Mouse (Mus musculus): ENCODE results near the gene Hist1h2bk. TPM values are rescaled to one million over a fixed set of nuclear protein-coding genes. Genes with fewer than 3 reads are reported as not detected.

The Hist1h2bk gene
- polyA plus RNA-seq, 1 experiment from 2014 or later: not detected

DNA sequence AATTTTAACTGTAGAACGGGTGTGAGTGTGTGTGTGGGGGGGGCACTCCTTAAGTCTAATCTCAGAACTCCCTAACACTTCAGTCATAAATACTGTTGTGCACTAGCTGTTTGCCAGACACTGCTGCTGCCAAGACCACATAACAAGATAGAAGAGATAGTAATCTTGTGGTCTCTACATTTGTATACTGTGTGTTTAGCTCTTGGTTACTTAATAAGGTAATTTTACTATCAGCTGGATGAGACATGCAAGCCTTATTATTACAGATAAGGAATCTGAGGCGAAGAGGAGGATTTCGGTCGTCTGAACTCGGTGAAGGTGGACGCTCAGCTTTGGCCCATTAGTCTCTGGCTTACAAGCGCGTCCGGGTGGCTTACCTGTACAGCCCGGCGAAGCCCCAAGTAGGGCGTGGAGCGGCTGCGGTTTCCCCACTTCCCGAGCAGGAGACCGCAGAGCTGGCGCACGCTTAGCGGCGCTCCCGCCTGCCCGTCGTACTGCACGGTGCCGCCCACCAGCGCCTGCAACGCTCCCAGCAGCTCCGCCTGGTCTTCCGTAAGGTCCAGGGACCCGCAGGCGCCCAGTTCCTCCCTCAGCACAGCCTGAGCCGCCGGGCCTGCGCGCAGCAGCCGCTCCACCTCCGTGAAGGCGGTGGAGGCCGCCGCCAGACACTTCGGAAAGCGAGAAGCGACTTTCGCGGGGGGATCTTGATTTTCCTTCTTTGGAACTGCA is 29.9 kb upstream of the Hist1h2bk start:
- no peaks in the 10 kb centered on the region for H3K79me2 ChIP-seq (ENCODE audit: inconsistent target)
- WGBS (ENCODE audit: missing documents): 2% methylated on average over 44 of the region's 45 CpGs
- no peaks in the 10 kb centered on the region for H3K36me3 ChIP-seq (ENCODE audit: inconsistent target)
- no peak overlapping the region for H3K27ac ChIP-seq
- peak overlapping the region; percentile 45 for H3K4me3 ChIP-seq (ENCODE audit: inconsistent target)

DNA sequence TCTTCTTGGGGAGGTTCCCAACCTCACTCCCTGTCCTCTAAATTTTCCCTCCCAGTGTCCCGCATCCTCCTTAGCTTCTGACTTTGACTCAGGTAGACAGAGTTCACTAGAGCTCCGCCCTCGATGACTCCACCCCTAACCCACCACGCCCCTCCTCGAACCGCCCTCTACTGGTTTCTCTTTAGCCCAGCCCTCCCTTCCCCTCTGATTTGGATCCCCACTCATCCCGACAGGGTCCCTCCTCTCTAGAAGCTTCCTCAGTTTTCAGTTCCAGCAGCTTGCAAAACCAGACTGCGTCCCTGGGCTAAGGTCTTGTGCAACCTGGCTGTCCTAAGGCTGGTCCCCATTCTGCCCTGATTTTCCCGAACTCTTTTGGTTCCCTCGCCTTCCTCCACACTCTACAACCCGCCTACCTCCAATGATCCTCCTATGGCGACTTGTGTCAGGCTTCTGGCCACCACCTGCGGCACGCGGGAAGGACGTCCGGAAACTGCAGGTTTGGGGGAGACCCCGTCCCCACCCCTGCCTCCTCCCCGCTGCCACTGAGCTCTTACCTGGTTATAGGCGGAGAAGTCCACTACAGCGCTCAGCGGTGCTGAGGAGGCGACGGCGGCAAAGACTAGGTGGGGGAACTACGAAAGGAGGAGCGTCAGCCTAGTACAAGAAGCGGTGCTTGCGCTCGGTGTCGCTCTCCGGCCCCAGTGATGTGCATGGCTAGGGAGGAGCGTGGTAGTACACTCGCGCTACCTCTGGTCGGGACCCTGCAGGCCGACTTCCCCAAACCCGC is 29.1 kb upstream of the Hist1h2bk start:
- H3K79me2 ChIP-seq (ENCODE audit: inconsistent target): no peaks in the 10 kb centered on the region
- WGBS (ENCODE audit: missing documents): 4% methylated on average over 38 of the region's 38 CpGs
- H3K36me3 ChIP-seq (ENCODE audit: inconsistent target): no peaks in the 10 kb centered on the region
- no peak overlapping the region for H3K27ac ChIP-seq
- H3K4me3 ChIP-seq (ENCODE audit: inconsistent target): peak overlapping the region; percentile 45

- 34% methylated on average over 18 of the region's 18 CpGs for WGBS (ENCODE audit: missing documents)
- Histone ChIP-seq H3K79me2 (ENCODE audit: inconsistent target) (no peaks in the 10 kb centered on the region), H3K36me3 (ENCODE audit: inconsistent target) (no peaks in the 10 kb centered on the region), H3K27ac (no peak overlapping the region), H3K4me3 (ENCODE audit: inconsistent target) (no peak overlapping the region; the same call in 1 of the 2 replicates)
These were observed 28.6 kb upstream of the Hist1h2bk start for GRCm38 (mm10) chr13:22007121-22007510.

- Histone ChIP-seq H3K4me3 (ENCODE audit: inconsistent target) (no peak overlapping the region), H3K36me3 (ENCODE audit: inconsistent target) (no peaks in the 10 kb centered on the region), H3K79me2 (ENCODE audit: inconsistent target) (no peaks in the 10 kb centered on the region), H3K27ac (no peak overlapping the region)
- WGBS (ENCODE audit: missing documents): 81% methylated on average over 7 of the region's 7 CpGs
These were observed 27.8 kb upstream of the Hist1h2bk start for GRCm38 (mm10) chr13:22007872-22008271.

DNA sequence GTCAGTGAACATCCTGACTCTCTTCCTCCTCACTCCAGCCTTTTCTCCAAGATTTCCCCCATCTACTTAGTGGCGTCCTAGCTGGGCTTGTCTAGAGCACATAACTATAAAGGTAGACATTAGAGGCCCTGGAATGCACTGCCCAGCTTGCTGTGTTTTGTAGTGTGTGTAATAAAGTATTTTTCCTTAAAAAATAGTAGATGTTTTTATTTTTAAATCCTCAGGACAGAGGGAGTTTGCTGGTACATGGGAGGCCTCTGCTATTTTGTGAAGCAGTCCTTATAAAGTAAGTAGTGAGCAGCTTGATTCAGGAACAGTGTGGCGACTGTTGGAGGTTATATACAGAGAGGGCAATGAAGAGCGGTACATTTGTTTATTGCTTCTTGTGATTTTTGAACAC is 27.0 kb upstream of the Hist1h2bk start:
- 93% methylated on average over 3 of the region's 3 CpGs for WGBS (ENCODE audit: missing documents)
- Histone ChIP-seq H3K27ac (no peak overlapping the region), H3K79me2 (ENCODE audit: inconsistent target) (no peaks in the 10 kb centered on the region), H3K4me3 (ENCODE audit: inconsistent target) (no peak overlapping the region), H3K36me3 (ENCODE audit: inconsistent target) (no peaks in the 10 kb centered on the region)

- Histone ChIP-seq H3K36me3 (ENCODE audit: inconsistent target) (no peaks in the 10 kb centered on the region), H3K79me2 (ENCODE audit: inconsistent target) (no peaks in the 10 kb centered on the region), H3K27ac (no peak within 1 kb of the TSS), H3K4me3 (ENCODE audit: inconsistent target) (no peak within 1 kb of the TSS)
- WGBS (ENCODE audit: missing documents): 28% methylated on average over 5 of the region's 7 CpGs
These were observed 26.0 kb upstream of the Hist1h2bk start, which contains the start of gene Prss16 for GRCm38 (mm10) chr13:22009642-22010041. Prss16 (minus strand) TSS chr13:22009742.

DNA sequence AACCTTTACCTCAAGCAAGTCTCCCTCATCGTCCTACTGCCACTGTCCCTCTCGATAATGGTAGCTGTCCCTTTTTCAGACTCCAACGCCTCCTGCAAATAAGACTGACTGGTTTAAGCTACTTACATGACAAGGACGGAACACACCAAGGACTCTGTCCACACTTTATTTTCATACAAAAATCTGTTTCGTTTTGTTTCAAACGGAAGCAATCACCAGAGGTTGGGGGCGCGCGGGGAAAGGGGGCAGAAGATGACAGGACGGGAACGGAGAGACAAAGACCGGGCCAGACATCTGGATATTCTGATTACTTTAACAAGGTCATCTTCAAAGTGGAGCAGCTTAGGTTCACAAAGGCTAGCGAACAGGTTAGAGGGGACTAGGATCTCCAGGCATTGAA is 22.0 kb upstream of the Hist1h2bk start:
- H3K79me2 ChIP-seq (ENCODE audit: inconsistent target): no peaks in the 10 kb centered on the region
- H3K27ac ChIP-seq: no peak overlapping the region
- no peaks in the 10 kb centered on the region for H3K36me3 ChIP-seq (ENCODE audit: inconsistent target)
- WGBS (ENCODE audit: missing documents): 20% methylated on average over 13 of the region's 13 CpGs
- H3K4me3 ChIP-seq (ENCODE audit: inconsistent target): no peak overlapping the region

- H3K4me3 ChIP-seq (ENCODE audit: inconsistent target): no peak overlapping the region; the same call in 1 of the 2 replicates
- no peaks in the 10 kb centered on the region for H3K79me2 ChIP-seq (ENCODE audit: inconsistent target)
- no peaks in the 10 kb centered on the region for H3K36me3 ChIP-seq (ENCODE audit: inconsistent target)
- H3K27ac ChIP-seq: no peak overlapping the region
- WGBS (ENCODE audit: missing documents): 24% methylated on average over 17 of the region's 17 CpGs
These were observed 21.2 kb upstream of the Hist1h2bk start for GRCm38 (mm10) chr13:22014411-22014845.

- H3K27ac ChIP-seq: no peak overlapping the region
- 18% methylated on average over 27 of the region's 27 CpGs for whole genome bisulfite sequencing (ENCODE audit: missing documents)
- no peak overlapping the region for H3K4me3 ChIP-seq (ENCODE audit: inconsistent target)
- H3K36me3 ChIP-seq (ENCODE audit: inconsistent target): no peaks in the 10 kb centered on the region
- H3K79me2 ChIP-seq (ENCODE audit: inconsistent target): no peaks in the 10 kb centered on the region
These were observed 19.9 kb upstream of the Hist1h2bk start for GRCm38 (mm10) chr13:22015479-22016450.

- H3K27ac ChIP-seq: no peak overlapping the region
- WGBS (ENCODE audit: missing documents): 10% methylated on average over 44 of the region's 44 CpGs
- no peaks in the 10 kb centered on the region for H3K36me3 ChIP-seq (ENCODE audit: inconsistent target)
- H3K79me2 ChIP-seq (ENCODE audit: inconsistent target): no peaks in the 10 kb centered on the region
- H3K4me3 ChIP-seq (ENCODE audit: inconsistent target): peak overlapping the region; percentile 70
These were observed 15.5 kb upstream of the Hist1h2bk start for GRCm38 (mm10) chr13:22019934-22020835.

DNA sequence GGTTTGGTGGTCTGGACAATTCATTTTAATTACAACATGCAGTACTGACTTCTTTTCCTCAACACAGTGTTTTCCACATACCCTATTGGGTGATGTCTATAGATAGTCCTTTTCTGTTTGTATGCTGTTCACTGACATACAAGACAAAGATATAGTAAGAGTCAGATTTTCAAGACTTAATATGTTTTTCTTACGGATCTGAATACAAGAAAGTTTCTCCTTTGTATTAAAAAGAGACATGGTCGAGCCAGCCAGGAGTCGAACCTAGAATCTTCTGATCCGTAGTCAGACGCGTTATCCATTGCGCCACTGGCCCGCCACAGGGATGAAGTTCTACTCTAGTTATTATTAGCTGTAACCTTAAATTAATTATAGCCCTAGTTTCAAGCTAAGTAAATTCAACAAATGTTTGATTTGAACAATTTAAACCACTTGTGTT is 14.8 kb upstream of the Hist1h2bk start:
- H3K79me2 ChIP-seq (ENCODE audit: inconsistent target): no peaks in the 10 kb centered on the region
- 0% methylated on average over 7 of the region's 8 CpGs for WGBS (ENCODE audit: missing documents)
- H3K27ac ChIP-seq: peak overlapping the region; percentile 24; the same call in 1 of the 2 replicates
- no peaks in the 10 kb centered on the region for H3K36me3 ChIP-seq (ENCODE audit: inconsistent target)
- peak overlapping the region; percentile 70 for H3K4me3 ChIP-seq (ENCODE audit: inconsistent target)

- Histone ChIP-seq H3K27ac (peak overlapping the region; percentile 24), H3K4me3 (ENCODE audit: inconsistent target) (peak overlapping the region; percentile 70), H3K79me2 (ENCODE audit: inconsistent target) (no peaks in the 10 kb centered on the region), H3K36me3 (ENCODE audit: inconsistent target) (no peaks in the 10 kb centered on the region)
- WGBS (ENCODE audit: missing documents): under 1% methylated on average over 11 of the region's 11 CpGs
These were observed 14.1 kb upstream of the Hist1h2bk start for GRCm38 (mm10) chr13:22021581-22021980.

GRCm38 (mm10) chr13:22022241-22022640 is 13.4 kb upstream of the Hist1h2bk start:
- H3K4me3 ChIP-seq (ENCODE audit: inconsistent target): peak overlapping the region; percentile 70
- H3K79me2 ChIP-seq (ENCODE audit: inconsistent target): no peaks in the 10 kb centered on the region
- H3K36me3 ChIP-seq (ENCODE audit: inconsistent target): no peaks in the 10 kb centered on the region
- WGBS (ENCODE audit: missing documents): 2% methylated on average over 9 of the region's 9 CpGs
- H3K27ac ChIP-seq: peak overlapping the region; percentile 24
